Mouse (Mus musculus) stomach, embryonic 15.5 days (tissue): ENCODE data around the gene Pde8b. TPM values are rescaled to one million over a fixed set of nuclear protein-coding genes. Genes with fewer than 3 reads are reported as not detected.
A peak's percentile ranks its signal among the peaks of the same experiment; 100 is the strongest.

Experiments
- ATAC-seq: fragments of 200-750 bp; cut with Nextera tagmentation; 2 replicates; pipeline ENCODE4 v1.8.0; 2017; ENCODE audit warnings: low read depth, moderate number of reproducible peaks, moderate TSS enrichment; ENCODE audit not compliant: insufficient read depth, low FRiP score
- H3K27ac ChIP-seq: fragments of 300-500 bp; sonication (generic); 2 replicates; pipeline ENCODE4 v1.5.1; 2015; ENCODE audit warnings: mild to moderate bottlenecking, inconsistent platforms
- H3K27me3 ChIP-seq: fragments of 300-500 bp; sonication (generic); replicated peaks from 2 replicates; pipeline ENCODE4 v1.6.1; 2015; ENCODE audit warnings: inconsistent platforms
- H3K36me3 ChIP-seq: fragments of 300-500 bp; sonication (generic); 2 replicates; pipeline ENCODE4 v1.6.1; 2015; ENCODE audit warnings: inconsistent platforms
- H3K4me1 ChIP-seq: fragments of 300-500 bp; sonication (generic); 2 replicates; pipeline ENCODE4 v1.6.1; 2015; ENCODE audit warnings: inconsistent platforms
- H3K4me2 ChIP-seq: fragments of 300-500 bp; sonication (generic); 2 replicates; pipeline ENCODE4 v1.6.1; 2015; ENCODE audit warnings: mild to moderate bottlenecking, inconsistent platforms
- H3K4me3 ChIP-seq: fragments of 300-500 bp; sonication (generic); replicated peaks from 2 replicates; pipeline ENCODE4 v1.5.1; 2015; ENCODE audit warnings: inconsistent platforms
- H3K9ac ChIP-seq: fragments of 300-500 bp; sonication (generic); 2 replicates; pipeline ENCODE4 v1.6.1; 2015; ENCODE audit warnings: inconsistent platforms
- H3K9me3 ChIP-seq: fragments of 300-500 bp; sonication (generic); 2 replicates; pipeline ENCODE4 v1.6.1; 2016; ENCODE audit warnings: inconsistent platforms
- WGBS: fragments of 180-500 bp; shearing (Covaris S2); methylation state at CpG from one replicate; pipeline ENCODE4 v1.1.7; 2015; 5-methylcytosine and 5-hydroxymethylcytosine counted together
- polyA plus RNA-seq: library from polyadenylated mRNA; unstranded; fragments of >200 nt; fragmentation: Nextera tagmentation; extraction: Ambion mirVana; gene quantifications from 2 replicates; pipeline ENCODE4 v1.2.1, GENCODE M21; 2015

Pde8b gene
- polyA plus RNA-seq, 1 experiment from 2014 or later = 7.4 TPM

DNA sequence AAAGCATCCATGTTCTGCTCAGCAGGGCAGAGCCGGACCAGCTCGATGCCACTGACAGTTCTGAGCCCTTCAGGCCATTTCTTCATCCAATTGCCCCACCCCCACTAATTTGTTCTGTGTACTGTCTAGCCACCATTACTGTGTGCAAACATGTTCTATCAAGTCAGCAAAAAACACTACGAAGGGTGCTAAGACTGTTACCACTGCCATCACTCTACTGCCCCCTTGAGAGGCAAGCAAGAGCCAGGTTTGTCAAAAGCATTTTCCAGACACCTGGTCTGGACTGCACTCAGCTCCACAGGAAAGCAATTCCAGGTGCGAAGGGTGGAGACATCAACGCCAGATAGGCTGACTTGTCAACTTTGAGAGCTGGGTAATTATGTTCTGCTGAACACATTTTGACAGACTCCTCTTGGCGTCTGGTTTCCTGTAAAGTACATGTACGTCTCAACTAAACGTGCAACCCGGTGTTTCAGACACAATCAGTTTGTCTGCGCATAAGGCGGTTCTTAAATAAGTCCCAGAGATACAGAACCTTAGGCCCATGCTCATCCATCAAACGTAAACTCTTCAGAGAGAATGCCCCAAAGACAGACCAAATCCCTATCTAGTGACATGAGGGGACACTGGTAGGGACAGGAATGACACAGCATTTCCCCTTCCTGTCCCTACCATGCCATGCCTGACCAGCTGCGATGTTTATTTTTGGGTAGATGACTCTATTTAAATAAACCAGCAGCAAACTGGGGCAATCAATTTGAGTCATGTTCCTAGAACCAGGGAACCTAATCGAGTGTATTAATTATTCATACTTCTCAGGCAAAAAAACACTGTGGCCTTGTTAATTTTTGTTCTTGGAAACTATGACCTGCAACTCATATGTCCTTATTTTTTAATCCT lies 158.3 kb downstream of the Pde8b start:
- WGBS = 66% methylated on average over 14 of the region's 14 CpGs
- Histone ChIP-seq H3K27me3 (no peaks in the 10 kb centered on the region), H3K27ac (no peak overlapping the region), H3K9me3 (no peaks in the 10 kb centered on the region), H3K36me3 (no peaks in the 10 kb centered on the region), H3K4me1 (no peaks in the 10 kb centered on the region; the same call in 1 of the 2 replicates), H3K9ac (no peak overlapping the region), H3K4me3 (no peak overlapping the region), H3K4me2 (no peak overlapping the region)
- peak; percentile 25; the same call in 1 of the 2 replicates for ATAC-seq

DNA sequence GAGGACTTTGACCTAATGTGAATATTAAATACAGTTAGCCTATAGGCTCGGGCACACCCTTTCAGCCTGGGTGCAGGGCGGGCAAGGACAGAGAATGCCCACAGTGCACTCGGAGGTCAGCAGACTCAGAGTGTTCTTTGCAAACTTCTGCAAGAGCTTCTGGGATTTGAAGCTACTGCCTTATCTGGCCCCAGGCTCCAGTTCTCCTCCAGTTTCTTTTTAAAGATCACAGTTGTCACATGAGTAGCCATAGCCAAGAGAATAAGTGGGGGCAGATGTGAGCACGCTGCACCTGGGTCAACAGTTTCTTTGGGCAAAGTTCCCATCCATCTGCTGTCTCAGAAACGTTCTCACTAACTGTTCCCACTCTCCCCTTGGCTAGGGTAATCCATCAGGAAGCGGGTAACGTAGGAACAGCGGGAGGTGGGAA lies 162.8 kb downstream of the Pde8b start:
- H3K4me1 ChIP-seq = no peaks in the 10 kb centered on the region; the same call in 1 of the 2 replicates
- no peak overlapping the region for H3K4me2 ChIP-seq
- no peak overlapping the region for H3K27ac ChIP-seq
- peak; percentile 68; the same call in 1 of the 2 replicates for ATAC-seq
- no peaks in the 10 kb centered on the region for H3K36me3 ChIP-seq
- H3K4me3 ChIP-seq = no peak overlapping the region
- H3K27me3 ChIP-seq = no peaks in the 10 kb centered on the region
- no peaks in the 10 kb centered on the region for H3K9me3 ChIP-seq
- WGBS = 60% methylated on average over 8 of the region's 8 CpGs
- H3K9ac ChIP-seq = no peak overlapping the region

DNA sequence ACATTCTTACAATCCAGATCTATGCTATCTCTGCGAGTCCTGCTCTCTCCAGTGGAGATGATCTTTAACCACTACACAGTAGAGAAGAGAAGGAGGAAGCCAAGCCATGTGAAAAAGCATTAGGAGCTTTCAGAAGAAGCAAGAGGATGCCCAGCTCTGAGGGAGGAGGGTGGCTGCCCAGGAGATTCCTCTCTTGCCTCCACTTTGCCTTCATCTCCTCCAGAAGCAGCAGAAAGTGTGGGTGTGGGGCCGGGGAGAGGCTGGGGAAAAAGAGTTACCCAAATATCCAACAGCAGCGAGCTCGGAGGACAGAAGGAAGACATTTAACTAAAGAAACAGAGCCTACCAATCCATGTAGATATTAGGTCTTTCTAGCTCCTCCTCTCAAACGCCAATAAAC lies 164.1 kb downstream of the Pde8b start:
- Histone ChIP-seq H3K9ac (no peak overlapping the region), H3K4me1 (no peaks in the 10 kb centered on the region; the same call in 1 of the 2 replicates), H3K4me2 (no peak overlapping the region), H3K27me3 (no peaks in the 10 kb centered on the region), H3K9me3 (no peaks in the 10 kb centered on the region), H3K27ac (no peak overlapping the region), H3K36me3 (no peaks in the 10 kb centered on the region), H3K4me3 (no peak overlapping the region)
- 80% methylated on average over 5 of the region's 5 CpGs for WGBS
- ATAC-seq = no peak

DNA sequence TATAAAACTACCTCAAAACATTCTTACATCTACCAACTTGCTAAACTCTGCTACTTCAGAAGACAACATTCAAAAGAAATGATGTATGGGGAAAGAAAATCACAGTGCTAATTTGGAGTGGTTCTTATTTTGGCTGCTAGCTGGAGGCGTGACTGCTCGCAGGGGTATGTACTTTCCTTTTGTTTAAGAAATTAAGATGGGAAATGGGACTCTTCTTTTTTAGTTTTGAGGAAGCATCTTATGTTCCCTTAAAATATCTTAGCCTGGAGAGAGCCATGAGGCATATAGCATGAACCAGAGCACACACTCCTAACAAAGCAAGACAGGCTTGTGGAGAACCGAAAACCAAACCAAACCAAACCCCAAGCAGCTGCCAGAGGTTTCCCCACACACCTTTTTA lies 167.5 kb downstream of the Pde8b start:
- no peaks in the 10 kb centered on the region; the same call in 1 of the 2 replicates for H3K4me1 ChIP-seq
- no peaks in the 10 kb centered on the region for H3K9me3 ChIP-seq
- H3K4me3 ChIP-seq = no peak overlapping the region
- no peak for ATAC-seq
- H3K27ac ChIP-seq = no peak overlapping the region
- 80% methylated on average over 3 of the region's 3 CpGs for WGBS
- H3K27me3 ChIP-seq = no peaks in the 10 kb centered on the region
- no peak overlapping the region for H3K4me2 ChIP-seq
- H3K9ac ChIP-seq = no peak overlapping the region
- H3K36me3 ChIP-seq = no peaks in the 10 kb centered on the region

DNA sequence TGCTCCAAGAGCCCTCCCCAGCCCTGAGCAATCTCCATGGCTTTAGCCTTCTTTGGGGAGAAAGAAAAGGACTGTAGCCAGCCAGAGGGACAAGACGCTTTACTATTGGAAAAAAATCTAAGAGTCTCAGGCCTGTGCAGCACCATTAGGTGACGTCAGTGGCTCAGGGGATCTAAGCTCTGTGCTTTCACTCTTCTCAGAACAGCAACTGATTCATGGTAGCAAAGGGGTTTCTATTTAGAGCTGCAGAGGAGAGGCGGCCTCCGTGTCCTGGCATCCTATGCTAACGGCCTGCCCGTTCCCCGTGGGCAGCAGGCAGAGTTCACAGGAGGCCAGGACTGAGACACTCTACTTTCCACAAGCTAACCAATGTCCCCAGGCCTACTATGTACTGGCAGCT lies 169.1 kb downstream of the Pde8b start:
- Histone ChIP-seq H3K4me1 (no peaks in the 10 kb centered on the region), H3K9ac (no peak overlapping the region), H3K27ac (no peak overlapping the region), H3K9me3 (no peaks in the 10 kb centered on the region), H3K36me3 (no peaks in the 10 kb centered on the region), H3K4me3 (no peak overlapping the region), H3K4me2 (no peak overlapping the region), H3K27me3 (no peaks in the 10 kb centered on the region)
- ATAC-seq = no peak
- WGBS = 87% methylated on average over 7 of the region's 7 CpGs

GRCm38 (mm10) chr13:95078492-95078891 lies 171.6 kb downstream of the Pde8b start:
- H3K4me3 ChIP-seq = no peak overlapping the region
- no peak overlapping the region for H3K27ac ChIP-seq
- 67% methylated on average over 6 of the region's 6 CpGs for WGBS
- H3K27me3 ChIP-seq = no peaks in the 10 kb centered on the region
- no peak overlapping the region for H3K4me2 ChIP-seq
- no peaks in the 10 kb centered on the region for H3K36me3 ChIP-seq
- no peak overlapping the region for H3K9ac ChIP-seq
- H3K4me1 ChIP-seq = no peaks in the 10 kb centered on the region
- no peaks in the 10 kb centered on the region for H3K9me3 ChIP-seq
- no peak for ATAC-seq

- ATAC-seq = no peak
- Histone ChIP-seq H3K4me1 (no peaks in the 10 kb centered on the region; the same call in 1 of the 2 replicates), H3K36me3 (no peaks in the 10 kb centered on the region), H3K4me2 (no peak overlapping the region), H3K27ac (no peak overlapping the region), H3K4me3 (no peak overlapping the region), H3K9ac (no peak overlapping the region), H3K9me3 (no peaks in the 10 kb centered on the region), H3K27me3 (no peaks in the 10 kb centered on the region)
- 68% methylated on average over 3 of the region's 3 CpGs for WGBS
Measured at GRCm38 (mm10) chr13:95077688-95078087, 172.4 kb downstream of the Pde8b start.

- WGBS = 75% methylated on average over 2 of the region's 2 CpGs
- Histone ChIP-seq H3K4me2 (no peak overlapping the region), H3K36me3 (no peaks in the 10 kb centered on the region), H3K9me3 (no peaks in the 10 kb centered on the region), H3K27me3 (no peaks in the 10 kb centered on the region), H3K4me3 (no peak overlapping the region), H3K4me1 (no peaks in the 10 kb centered on the region; the same call in 1 of the 2 replicates), H3K27ac (no peak overlapping the region), H3K9ac (no peak overlapping the region)
- ATAC-seq = no peak
Measured at GRCm38 (mm10) chr13:95076142-95076541, 174.0 kb downstream of the Pde8b start.

DNA sequence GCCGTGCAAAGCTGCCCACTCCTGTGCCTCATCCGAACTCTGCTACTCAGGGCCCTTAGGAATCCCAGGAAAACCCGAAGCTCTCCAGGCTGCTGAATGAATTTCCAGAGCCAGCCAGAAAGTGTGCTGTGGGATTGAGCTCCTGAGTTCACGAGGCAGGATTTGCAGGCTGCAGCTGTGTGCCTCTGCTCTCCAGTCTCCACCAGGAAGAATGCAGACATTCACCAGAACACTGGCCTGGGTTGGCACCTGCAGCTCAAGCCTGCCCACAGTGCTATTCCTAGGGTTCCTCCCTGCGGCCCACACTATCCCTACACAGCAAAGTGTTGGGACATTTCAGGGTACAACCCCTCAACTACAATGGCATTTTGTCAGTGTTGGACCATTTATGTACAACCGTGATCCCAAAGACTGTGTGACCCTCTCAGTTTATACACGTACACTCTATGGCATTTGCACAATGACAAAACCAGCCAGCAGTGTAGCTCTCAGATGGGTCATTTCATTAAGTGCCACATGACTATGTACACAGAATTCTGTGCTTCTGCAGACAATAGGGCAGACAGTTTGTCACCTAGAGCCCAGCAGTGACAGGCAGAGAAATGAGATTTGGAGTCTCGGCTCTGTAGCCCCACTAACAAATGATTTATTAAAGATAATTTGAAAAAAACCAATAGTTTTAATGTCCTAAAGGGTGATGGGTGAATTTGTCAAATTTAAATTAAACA lies 176.5 kb downstream of the Pde8b start:
- Histone ChIP-seq H3K27ac (peak overlapping the region; percentile 21; the same call in 1 of the 2 replicates), H3K4me3 (no peak overlapping the region), H3K9ac (no peak overlapping the region), H3K36me3 (no peaks in the 10 kb centered on the region), H3K4me1 (no peaks in the 10 kb centered on the region; the same call in 1 of the 2 replicates), H3K4me2 (no peak overlapping the region), H3K9me3 (no peaks in the 10 kb centered on the region), H3K27me3 (no peaks in the 10 kb centered on the region)
- ATAC-seq = no peak
- WGBS = 45% methylated on average over 8 of the region's 8 CpGs

DNA sequence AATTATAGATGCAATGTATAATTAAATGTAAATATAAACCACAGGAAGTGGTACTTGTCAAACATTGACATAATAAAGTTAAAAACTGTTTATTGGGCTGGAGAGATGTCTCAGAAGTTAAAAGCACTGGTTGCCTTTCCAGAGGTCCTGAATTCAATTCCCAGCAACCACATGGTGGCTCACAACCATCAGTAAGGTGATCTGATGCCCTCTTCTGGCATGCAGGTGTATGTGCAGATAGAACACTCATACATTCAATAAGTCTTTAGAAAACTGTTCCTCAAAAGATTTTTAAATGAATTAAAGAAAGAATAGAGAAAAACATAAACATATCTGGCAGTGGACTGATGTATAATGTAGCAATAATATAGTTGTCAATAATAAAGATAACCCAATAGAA lies 179.9 kb downstream of the Pde8b start:
- no peak overlapping the region for H3K9ac ChIP-seq
- no peak overlapping the region for H3K27ac ChIP-seq
- H3K4me3 ChIP-seq = no peak overlapping the region
- no peaks in the 10 kb centered on the region for H3K36me3 ChIP-seq
- H3K27me3 ChIP-seq = no peaks in the 10 kb centered on the region
- ATAC-seq = no peak
- H3K4me2 ChIP-seq = no peak overlapping the region
- H3K9me3 ChIP-seq = no peaks in the 10 kb centered on the region
- no peaks in the 10 kb centered on the region; the same call in 1 of the 2 replicates for H3K4me1 ChIP-seq

- H3K36me3 ChIP-seq = no peaks in the 10 kb centered on the region
- WGBS = 61% methylated on average over 6 of the region's 6 CpGs
- H3K4me2 ChIP-seq = no peak overlapping the region
- H3K4me1 ChIP-seq = no peaks in the 10 kb centered on the region
- no peaks in the 10 kb centered on the region for H3K27me3 ChIP-seq
- H3K4me3 ChIP-seq = no peak overlapping the region
- no peaks in the 10 kb centered on the region for H3K9me3 ChIP-seq
- H3K27ac ChIP-seq = no peak overlapping the region
- no peak overlapping the region for H3K9ac ChIP-seq
- no peak for ATAC-seq
Measured at GRCm38 (mm10) chr13:95067854-95068253, 182.3 kb downstream of the Pde8b start.

DNA sequence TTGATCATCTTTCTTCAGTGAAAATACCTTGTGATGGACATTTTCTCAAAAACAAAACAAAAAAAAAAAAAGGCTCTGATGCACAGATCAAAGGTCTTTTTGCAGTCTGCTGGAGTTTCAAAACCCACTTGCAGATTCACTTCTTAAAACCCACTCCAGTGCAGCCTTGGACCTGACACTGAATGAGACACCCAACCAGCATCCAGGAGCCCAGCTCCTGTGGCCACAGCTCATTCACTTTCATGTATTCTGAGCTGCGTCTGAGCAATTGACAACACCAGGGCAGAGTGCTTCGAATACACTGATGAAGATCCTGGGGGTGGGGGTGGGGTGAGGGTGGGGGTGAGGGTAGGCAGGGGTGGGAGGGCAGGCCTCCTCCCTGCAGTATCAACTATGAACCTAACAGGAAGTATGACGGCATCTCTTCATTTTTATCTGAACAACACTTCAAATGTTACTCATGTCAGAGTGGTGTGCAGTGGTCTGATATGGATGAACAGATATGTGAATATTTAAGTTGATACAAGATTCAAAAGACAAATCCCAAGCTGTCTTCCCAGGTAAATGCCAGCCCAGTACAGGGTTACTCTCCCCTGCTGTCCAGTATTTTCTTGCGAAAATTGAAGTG lies 186.6 kb downstream of the Pde8b start:
- Histone ChIP-seq H3K4me3 (no peak overlapping the region), H3K4me1 (no peaks in the 10 kb centered on the region), H3K9me3 (no peaks in the 10 kb centered on the region), H3K36me3 (no peaks in the 10 kb centered on the region), H3K4me2 (no peak overlapping the region), H3K27ac (no peak overlapping the region), H3K27me3 (no peaks in the 10 kb centered on the region), H3K9ac (no peak overlapping the region)
- ATAC-seq = no peak
- 59% methylated on average over 4 of the region's 4 CpGs for WGBS
